Mouse (Mus musculus) embryo, embryonic 11.5 days (tissue): Measurements from ENCODE around the gene Ppp3ca.

Source experiments
- DNase-seq: peaks from one replicate; pipeline ENCODE4 v3.0.0-alpha.2; 2012; ENCODE audit warnings: low read depth, low spot score

The Ppp3ca gene

DNA sequence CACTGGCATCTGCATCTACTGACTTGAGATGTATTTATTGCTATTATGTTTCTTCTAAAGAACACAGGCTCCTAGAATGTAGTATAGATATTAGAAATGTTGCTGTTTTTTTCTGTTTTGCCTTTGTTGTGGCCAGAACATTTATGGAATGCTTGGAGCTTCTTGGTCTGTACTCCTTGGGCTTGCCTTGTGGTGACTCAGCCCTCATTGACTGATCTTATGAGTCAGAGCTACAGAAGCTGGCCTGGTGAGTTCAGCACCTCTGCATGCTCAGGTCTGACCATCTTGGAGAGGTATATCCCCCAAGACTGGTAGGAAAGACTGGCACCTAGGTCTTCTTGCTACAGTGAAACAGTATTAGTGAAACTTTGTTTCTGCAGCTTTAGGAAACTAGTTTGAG is 52.6 kb downstream of the Ppp3ca start:
- DNase-seq: no peak

DNA sequence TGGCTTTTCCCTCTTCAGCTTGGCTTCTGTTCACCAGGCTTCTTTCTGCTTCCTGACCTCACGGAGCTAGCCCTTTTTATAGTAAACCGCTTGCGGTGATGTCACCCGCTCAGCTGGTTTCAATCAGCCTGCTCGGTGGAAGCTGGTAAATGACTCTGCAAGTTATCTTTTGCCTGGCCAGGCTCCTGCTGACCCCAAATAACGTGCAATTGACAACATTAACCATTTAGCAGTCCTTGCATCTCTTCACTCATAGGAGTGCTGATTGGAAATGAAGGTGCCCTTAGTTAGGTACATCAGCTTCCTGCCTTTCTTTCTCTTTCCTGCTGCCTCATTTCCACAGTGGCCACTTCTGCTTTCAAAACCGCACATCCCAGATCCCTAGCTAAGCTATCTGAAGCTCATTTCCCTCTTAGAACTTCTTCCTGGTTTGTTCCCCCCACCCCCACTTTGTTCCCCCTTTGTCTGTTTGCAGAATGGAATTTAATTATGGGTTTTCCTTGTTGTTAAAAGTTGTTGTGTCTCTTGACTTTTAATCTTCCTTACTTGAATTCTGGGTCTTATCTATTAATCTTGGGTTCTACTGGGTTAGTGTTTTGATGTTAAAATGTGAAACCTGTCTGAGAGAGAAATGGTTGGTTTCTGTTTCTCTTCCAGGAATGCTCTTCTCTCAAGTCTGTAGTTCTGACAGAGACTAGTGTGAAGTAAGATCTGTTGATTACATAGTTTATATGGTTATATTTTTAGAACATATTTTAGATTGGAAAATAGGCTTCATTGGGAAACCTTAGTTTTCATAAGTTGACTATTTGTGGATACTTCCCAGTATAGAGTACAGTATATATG is 55.6 kb downstream of the Ppp3ca start:
- peak; percentile 29 for DNase-seq

DNA sequence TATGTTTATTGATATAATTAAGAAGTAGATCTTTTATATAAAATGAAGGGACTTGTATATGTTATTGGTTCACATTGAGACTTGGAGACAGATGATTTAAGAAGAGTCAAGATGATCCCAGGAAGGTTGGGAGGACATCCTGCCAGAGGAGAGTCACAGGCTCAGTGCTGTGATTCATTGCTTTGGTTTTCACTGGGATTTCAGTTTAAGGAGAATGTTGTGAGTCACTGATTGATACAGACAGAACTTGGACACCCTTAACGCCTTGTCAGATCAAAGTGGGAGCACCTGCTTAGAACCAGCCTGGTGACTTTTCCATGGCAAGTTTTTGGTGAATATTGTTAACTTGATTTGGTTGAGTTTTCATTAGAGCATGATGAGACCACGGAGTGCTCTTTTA is 58.0 kb downstream of the Ppp3ca start:
- DNase-seq: no peak

DNA sequence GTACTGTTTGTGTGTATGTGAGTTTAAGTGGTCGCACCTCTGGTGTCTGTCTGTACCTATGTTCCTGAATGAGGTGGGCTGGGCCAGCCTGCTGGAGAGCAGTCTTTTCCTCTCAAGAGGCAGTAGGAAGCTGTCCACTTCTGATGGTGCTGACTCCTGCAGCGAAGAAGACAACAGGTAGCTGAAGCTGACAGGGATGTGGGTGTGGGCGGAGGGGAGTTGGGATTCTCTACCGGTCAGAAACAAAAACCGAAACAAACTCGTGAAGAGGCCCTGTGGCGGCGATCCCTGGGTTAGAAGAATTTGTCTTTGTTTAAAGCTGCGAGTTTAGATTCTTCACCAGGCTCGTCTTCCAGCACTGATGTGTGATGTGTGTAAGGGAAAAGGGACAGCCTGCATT is 60.1 kb downstream of the Ppp3ca start:
- DNase-seq: no peak

GRCm38 (mm10) chr3:136731579-136731978 is 61.7 kb downstream of the Ppp3ca start:
- DNase-seq: no peak

DNA sequence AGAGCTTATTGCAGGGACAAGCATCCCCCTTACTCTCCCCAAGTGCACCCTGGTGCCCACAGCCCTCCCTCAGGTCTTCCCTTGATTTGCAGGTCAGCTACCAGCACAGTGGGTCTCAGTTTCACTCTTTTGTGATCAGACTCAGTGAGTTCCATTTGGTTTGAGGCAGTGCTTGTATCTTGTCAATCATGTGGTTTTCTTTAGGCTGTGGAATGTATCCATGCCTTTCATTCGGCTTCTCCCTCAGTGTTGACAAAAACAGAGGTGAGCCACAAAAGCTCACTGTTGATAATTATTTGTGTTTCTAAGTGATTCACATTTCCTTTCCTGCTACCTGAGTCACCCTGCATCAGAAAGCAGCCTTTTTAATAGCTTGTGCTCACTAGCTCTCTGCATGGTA is 66.1 kb downstream of the Ppp3ca start:
- no peak for DNase-seq

DNA sequence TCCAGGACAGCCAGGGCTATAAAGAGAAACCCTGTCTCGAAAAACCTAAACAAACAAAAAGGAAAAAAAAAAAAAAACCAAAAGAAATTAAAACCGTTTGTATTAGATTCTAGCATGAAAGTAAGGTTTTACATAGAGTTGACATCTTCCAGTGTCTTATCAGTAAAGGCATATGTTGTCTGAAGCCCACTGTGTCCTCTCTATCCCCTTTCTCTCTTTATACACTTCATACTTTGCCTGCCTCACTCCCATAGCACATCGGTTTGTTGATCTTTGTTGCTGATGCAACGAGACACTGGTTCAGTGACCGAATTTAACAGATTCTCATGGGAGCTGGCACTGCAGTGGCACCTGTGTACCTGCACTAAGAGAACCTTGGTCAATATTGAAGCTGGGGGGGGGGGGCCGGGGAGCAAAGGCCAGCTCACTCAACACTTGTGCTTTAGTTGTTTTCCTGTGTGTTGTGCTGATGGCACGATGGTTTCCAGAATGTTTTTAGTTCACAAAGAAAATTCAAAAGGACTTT is 66.9 kb downstream of the Ppp3ca start:
- no peak for DNase-seq

DNA sequence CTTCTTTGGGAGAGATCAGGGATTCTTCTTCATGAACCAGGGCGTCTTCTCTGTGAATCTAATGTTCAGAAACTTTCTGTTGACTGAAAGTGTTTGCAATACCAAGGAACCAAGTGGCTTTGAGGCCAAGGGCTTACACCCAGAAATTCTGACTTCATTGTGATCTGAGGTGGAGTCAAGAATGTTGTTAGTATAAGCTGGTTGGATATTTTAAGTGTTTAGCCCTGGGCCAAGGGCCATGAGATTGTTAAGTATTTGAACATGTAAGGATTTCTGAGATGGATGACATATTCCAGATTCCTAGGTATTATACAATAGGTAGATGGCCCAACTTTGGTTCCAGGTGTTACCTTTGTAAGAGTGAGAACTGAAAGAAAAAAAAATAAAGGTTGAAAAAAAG is 68.5 kb downstream of the Ppp3ca start:
- no peak for DNase-seq

DNA sequence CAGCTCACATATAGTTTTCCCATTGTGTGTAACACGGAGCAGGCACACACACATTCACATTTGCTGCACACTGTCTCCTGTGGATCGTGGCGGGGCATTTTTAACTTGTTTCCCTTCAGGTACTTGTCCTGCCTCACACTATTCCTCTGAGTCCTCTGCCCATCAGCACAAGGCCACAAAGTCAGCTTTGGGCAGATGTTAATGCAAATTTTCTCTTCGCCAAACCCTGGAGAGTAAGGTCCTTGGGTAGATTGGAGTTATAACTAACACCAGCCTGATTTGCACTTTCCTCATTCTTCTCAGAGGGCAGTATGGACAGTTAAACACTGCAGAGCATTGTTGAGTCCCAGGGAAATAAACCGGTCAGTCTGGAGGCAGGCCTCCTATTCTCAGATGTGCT is 69.0 kb downstream of the Ppp3ca start:
- DNase-seq: no peak

GRCm38 (mm10) chr3:136741659-136742058 is 71.7 kb downstream of the Ppp3ca start:
- DNase-seq: no peak

- no peak for DNase-seq
These were observed 72.5 kb downstream of the Ppp3ca start for GRCm38 (mm10) chr3:136742258-136743057.

GRCm38 (mm10) chr3:136744295-136744897 is 74.5 kb downstream of the Ppp3ca start:
- DNase-seq: no peak

DNA sequence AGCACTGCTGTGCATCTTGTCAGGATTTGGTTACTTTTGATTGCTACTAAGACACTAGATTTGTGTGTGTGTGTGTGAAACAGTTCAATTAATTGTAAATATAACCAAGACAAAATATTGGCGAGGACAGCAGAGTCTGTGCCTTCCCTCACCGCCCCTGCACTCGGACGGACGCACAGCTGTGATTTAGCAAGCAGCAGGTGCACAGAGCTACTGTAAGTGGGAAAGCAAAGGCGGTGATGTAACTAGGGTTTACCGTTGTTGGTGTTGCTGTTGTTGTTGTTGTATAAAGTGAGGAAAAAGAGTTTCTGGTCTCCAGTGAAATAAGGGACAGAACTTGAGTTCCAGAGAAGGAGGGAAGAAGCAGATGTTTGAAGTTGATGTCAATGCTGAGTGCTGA is 75.5 kb downstream of the Ppp3ca start:
- no peak for DNase-seq

DNA sequence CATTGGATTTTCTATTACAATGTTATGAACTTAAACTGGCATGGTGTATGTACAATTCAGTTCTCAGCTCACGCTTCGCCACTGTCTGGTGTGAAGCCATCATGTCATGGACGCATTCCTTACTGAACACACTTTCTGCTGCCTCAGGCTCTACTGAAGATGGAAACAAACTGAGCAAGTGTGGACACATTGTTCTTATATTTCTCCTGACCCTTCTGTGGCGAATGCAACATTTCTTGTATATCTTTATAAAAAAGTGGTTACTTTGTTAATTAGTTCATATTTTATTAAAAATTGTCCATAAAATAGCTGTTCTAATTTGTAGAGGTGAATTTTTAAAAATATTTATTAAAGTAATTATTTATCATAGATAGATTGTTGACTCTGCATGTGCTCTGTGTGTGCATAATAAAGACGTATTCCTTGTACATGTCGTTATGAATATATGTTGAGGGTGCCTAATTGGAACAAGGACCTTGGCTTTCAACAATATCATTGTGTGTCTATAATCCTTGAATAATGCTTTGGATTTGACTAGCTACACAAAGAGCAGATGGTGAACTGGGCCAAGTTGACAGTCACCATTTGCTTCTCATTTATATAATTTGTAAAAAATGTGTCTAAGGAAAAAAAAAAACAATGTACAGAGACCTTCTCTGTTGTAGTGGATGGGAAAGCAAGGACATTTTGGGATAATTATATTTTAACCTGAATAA is 79.0 kb downstream of the Ppp3ca start:
- DNase-seq: no peak

GRCm38 (mm10) chr3:136749477-136749797 is 79.5 kb downstream of the Ppp3ca start:
- no peak for DNase-seq

- no peak for DNase-seq
These were observed 80.0 kb downstream of the Ppp3ca start for GRCm38 (mm10) chr3:136749951-136750350.

GRCm38 (mm10) chr3:136752126-136752716 is 82.3 kb downstream of the Ppp3ca start:
- no peak for DNase-seq

DNA sequence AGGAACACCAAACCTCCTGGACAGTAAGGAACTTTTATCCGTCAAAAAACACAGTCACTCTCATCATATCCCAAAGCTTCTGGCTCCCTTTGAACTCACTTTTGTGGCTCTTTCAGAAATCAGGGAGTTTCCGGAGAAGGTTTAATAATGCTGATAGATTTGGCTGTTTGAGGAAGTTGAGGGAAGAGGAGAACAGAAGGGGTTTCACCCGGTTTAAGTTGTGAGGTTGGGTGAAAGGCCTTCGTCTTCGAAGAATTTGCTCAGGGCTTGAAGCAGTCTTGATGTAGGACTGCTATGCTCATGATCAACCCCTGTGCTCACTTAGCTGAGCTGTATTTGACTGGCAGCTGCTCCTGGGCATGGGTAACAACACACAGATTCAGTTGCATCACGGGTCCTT is 86.2 kb downstream of the Ppp3ca start:
- no peak for DNase-seq

- DNase-seq: no peak
These were observed 89.5 kb downstream of the Ppp3ca start for GRCm38 (mm10) chr3:136759446-136759845.

- DNase-seq: no peak
These were observed 91.5 kb downstream of the Ppp3ca start for GRCm38 (mm10) chr3:136761292-136761978.

DNA sequence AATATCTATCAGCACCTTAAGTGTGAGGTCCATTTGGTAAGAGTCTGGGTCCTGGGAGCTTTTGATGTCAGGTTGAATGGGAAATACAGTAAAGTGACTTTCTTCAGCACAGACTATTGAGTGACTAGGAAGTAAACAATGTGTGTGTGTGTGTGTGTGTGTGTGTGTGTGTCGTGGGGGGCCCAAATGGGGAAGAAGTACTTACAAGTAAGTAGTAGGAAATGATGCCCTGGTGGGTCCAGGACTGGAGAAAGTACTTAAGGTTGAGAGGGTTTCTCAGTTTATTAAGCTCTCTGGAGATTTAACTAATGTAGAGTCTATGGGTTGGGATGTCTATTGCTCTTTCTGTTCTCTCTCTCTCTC is 92.0 kb downstream of the Ppp3ca start:
- DNase-seq: no peak
